Mouse (Mus musculus) adrenal gland (tissue): ENCODE results near the gene Stat5a.

Experiments
- intact Hi-C: fragments of 180-260 bp; cut with DNase I; formaldehyde crosslinking; loops from one replicate; pipeline ENCODE4 v1.15.1; 2025

The Stat5a gene

GRCm38 (mm10) chr11:100894146-100894918 is 35.2 kb downstream of the Stat5a start:
- intact Hi-C loops = no loop called here

GRCm38 (mm10) chr11:100896078-100896477 is 36.9 kb downstream of the Stat5a start:
- intact Hi-C loops = no loop called here

DNA sequence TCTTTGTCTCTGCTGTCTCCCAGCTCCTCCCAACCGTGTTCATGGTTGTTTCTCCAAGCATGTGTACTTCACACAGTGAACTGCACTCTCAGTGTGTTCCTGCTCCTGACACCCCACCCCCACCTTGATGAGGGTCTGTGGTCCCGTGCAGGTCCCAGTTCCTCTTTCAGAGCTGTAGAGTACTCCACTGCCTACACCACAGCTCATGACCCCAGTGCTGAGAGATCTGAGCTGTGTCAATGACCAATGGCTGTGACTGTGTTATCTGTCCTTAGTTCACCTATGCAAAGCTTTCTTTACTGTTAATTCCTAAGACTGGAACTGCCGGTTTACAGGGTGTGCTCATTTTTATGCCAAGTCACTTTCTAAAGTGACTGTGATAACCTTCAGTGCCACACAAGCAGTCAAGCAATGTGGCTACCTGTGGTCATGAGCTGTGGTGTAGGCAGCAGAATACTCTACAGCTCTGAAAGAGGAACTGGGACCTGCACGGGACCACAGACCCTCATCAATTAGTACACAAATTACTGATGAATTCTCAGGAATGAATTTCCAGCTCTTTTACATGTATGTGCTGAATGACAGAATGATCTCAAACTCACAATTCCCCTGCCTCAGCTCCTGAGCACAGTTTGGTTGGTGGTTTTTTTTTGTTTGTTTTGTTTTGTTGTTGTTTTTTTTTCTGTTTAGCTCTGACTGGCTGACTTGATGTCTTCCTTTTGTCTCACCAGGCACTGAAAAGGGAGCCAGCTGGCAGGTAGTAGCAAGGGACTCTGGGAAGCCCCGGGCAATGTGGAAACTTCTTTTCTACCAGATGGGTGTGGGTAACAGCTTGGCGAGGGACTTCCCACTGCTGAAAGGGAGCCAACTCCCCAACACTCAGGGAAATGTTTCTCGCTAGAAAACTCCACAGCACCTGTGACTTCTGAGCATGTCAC is 38.4 kb downstream of the Stat5a start:
- intact Hi-C loops = no loop called here

DNA sequence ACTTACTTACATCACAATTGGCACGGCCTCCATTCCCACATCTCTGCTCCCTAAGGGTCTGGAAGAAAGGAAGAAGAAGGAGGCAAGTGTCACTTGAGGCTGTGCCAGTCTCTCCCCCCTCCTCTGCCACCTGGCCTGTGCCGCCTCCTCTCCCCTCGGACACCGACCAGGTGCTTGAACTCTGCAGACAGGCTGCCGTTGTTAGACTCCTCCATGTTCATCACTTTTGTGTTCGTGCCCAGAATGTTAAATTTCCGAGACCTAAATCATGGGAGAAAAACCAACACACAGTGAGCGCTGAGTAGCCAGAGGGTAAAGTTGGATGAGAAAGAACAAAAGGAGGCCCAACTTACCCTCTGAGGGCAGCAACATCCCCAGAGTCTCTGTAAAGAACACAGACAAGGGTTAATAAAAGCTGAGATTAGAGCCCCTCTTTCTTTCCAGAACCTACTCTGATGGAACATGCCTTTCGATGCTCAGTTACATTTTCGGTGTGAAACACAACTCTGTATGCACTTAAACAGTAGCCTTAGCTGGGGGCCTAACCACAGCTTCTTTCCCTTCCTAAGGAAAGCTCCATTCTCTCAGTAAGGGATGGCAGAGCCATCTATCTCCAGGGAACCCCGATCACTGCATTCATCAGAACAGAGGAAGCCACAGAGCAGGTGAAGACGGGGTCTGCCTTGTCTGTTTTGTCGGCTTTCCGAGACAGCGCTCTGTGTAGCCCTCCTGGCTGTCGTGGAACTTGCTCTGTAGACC is 39.5 kb downstream of the Stat5a start:
- intact Hi-C loops = no loop called here

DNA sequence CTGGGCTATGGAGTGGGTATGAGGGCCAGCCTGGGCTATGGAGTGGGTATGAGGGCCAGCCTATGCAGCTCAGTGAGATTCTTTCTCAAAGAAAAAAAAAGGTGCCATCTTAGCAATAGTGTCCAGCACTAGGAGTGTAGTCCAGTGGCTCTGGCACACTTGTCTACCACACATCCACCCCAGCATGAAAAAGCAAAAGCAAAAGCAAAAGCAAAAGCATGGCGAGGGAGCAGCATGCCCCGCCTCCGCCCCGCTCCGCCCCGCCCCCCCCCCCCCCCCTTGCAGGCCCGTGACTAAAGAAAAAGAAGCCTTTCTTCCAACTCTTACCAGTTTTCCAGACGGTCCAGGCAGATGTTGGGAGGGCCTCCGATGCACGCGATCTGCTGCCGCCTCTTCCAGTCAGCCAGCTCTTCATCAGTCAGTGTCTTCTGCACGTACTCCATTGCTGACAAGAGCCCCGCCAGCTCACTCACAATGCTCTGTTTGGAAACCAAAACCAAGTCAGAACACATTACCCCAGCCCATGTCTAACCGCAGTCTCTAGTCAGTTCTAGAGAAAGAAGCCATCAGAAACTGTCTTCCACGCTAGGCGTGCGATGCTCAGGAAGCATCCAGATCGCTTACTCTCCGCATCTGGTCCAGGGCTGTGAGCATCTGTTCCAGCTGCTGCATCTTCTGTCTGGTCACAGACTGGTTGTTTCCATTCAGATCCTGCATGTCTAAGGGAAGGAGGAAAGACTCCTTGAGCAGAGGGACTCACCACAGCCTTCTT is 45.6 kb downstream of the Stat5a start:
- intact Hi-C loops = no loop called here

DNA sequence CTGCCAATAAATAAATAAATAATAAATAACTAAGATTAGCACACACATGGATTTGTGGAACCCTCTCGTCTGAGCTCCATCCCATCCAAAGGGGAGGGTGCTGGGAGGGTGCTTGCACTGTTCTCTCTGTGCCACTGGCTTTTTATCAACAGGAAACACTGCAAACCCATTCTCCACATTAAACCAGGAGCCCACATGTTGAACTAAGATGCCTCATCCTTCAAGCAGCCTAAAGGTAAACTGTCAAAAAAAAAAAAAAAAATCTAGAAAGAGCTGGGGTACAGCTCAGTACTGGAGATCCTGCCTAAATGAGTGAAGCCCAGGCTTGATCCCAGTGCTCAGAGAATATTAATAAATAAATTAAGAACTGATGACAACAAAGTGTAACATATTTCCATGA is 46.8 kb downstream of the Stat5a start:
- intact Hi-C loops = no loop called here

GRCm38 (mm10) chr11:100906885-100907284 is 47.7 kb downstream of the Stat5a start:
- intact Hi-C loops = no loop called here

DNA sequence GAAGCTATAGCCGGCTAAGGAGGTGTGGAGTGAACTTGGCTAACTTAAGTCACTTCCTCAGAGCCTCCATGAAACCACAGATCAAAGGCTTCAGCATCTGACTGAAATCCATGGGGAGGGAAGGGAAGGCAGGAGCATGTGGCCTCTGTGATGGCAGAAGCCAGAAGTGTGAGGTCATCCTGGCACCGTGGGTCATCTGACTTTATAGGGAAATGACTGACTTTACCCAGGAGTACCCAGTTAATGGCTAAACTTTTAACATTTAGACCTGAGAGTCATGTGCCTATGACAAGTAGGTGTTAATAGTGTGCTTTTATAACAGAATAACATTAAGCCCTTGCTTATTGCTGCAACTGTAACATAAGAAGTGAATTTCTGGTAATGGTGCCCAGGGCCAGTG is 49.0 kb downstream of the Stat5a start:
- intact Hi-C loops = no loop called here

DNA sequence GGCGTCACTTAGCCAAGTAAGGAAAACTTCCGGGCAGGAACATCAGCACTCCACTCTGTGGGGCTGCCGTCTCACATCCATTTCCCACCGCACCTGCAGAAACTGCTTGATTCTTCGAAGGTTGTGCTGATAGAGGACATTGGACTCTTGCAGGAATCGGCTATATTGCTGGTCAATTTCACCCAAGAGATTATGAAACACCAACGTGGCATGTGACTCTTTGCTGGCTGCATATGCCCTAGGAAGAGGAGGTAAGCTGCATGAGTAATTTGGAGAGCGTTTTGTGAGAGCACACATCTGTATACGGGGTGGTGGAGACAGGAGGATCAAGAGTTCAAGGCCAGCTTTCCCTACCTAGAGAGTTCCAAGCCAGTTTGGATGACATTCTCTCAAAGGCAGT is 49.4 kb downstream of the Stat5a start:
- intact Hi-C loops = no loop called here

- intact Hi-C loops = no loop called here
Measured at GRCm38 (mm10) chr11:100912401-100913155, 53.4 kb downstream of the Stat5a start.

DNA sequence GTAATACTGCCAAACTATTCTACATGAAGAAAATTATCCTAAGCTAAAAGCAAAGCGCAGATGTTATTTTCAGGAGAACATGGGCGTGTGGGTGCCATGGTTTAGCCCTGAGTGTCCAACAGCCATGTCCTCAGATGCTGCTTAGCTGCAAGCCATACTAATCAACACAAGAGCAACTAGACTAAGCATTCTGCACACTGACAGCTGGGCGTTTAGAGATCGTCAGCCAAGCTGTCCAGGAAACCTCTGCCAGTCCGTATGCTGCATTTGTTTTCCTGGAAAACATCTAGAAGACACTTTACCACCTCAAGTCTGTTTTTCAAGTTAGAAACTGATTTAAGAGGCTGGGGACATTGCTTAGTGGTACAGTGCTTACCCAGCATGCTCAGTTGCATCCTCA is 55.3 kb downstream of the Stat5a start:
- intact Hi-C loops = no loop called here

DNA sequence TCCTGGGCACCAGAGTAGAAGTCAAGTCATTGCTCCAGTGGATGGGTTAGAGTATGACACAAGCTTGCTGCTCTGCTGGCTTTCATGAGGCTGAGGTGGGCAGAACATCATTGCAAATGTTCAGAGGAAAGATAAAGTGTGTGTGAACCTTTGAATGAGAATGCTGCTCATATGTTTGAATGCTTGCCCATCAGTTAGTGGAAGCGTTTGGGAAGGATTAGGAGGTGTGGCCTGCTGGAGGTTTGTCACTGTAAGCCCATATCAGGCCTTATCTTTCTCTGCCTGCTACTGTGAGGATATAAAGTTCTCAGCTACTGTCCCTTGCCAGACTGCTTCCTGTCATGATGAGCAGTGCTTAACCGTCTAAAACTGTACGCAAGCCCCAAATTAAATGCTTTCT is 55.9 kb downstream of the Stat5a start:
- intact Hi-C loops = no loop called here

GRCm38 (mm10) chr11:100916432-100916971 is 57.4 kb downstream of the Stat5a start:
- intact Hi-C loops = no loop called here

- intact Hi-C loops = no loop called here
Measured at GRCm38 (mm10) chr11:100918007-100918406, 58.9 kb downstream of the Stat5a start.

- intact Hi-C loops = no loop called here
Measured at GRCm38 (mm10) chr11:100920887-100921624, 61.9 kb downstream of the Stat5a start.

DNA sequence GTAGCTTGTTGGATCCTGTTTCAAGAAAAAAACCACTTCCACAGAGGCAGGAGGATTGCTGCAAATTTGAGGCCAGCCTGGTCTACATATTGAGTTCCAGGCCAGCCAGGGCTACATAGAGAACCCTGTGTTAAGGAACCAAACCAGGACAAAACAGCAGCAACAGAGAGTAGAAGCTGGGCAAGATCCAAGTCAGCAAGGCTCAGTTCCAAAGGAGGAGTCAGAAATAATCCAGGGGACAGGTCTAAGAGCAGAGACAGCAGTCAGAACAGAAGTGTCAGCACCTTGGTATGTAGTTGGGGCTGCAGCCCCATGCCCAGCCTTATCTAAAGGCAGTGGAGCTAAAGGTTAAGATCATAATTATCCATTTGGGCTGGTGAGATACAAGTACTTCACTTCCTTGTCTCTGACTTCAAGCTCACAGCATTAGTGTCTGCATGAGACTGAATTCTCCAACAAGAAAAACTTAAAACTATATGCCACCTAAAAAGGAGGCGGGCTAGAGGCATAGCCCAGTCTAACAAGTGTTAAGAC is 65.3 kb downstream of the Stat5a start:
- intact Hi-C loops = no loop called here

DNA sequence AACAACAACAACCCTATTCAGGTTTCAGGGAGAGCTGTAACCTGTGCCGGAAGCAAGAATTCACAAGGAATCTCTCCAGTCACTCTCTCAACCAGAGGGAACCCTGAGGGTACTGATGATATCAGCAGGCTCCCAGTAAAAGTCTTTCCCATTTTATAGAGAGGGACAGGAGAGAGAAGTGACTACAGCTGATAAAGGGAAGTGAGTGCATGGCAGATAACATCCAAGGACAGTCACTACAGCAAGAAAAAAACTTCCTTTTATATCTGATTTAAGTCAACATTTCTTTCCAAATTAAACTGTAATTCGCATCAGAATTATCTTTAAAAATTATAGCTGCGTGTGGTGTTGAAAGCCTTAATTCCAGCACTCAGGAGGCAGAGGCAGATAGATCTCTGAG is 68.2 kb downstream of the Stat5a start:
- intact Hi-C loops = no loop called here

DNA sequence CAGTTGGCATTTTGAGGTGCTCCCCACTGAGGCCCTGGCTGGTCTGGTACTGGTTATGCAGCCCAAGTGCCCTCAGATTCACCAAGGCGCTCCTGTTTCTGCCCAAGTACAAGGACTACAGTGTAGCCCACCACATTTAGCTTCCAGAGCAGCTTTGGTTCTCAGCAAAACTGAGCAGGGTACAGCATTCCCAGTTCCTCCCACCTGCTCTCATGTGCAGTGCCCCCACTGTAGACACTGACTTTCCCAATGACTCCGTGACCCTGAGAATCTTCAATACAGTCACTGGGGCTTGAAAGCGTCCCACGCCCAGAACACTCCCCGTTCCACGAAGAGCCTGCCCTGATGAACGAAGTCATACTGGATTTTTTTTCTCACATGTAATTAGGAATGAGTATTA is 71.5 kb downstream of the Stat5a start:
- intact Hi-C loops = no loop called here
